Mouse (Mus musculus): ENCODE results near the gene Pknox2.

The Pknox2 gene

GRCm38 (mm10) chr9:37098600-37098999 is 48.6 kb downstream of the Pknox2 start:
- no peak for DNase-seq

DNA sequence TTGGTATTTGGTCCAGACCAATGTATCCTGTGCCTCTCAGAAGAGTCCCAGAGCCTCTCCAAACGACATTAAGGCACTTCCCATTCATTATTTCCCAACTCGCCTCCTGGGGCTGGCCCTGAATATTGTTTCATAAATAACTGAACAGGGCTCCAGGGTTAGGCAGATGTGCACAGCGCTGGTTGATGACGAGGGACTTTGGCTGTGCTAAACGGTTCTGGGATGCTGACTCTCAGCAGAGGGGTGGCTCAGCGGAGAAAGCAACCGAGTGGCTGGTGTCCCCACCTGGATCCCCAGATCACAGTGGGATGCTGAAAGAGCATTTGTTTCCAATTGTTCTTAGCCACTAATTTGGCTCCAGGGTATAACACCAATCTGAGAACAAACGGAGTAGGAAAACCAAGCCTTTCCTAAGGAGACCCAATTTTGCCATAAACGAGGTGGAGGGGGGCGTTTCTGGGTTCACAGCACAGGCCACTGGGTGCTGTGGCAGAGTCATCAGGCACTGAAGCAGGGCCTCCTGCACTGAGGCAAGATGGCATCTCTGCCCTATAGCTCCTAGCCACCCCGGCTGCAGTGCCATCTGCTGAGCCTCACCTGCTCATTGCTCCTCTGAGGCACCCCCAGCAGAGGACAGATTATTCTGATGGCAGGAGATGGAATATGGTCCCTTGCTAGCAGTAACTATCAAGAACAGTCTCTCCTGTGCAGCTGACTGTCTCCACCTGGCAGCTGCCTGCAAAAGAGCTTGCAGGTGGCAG is 52.8 kb downstream of the Pknox2 start:
- no peak for DNase-seq

DNA sequence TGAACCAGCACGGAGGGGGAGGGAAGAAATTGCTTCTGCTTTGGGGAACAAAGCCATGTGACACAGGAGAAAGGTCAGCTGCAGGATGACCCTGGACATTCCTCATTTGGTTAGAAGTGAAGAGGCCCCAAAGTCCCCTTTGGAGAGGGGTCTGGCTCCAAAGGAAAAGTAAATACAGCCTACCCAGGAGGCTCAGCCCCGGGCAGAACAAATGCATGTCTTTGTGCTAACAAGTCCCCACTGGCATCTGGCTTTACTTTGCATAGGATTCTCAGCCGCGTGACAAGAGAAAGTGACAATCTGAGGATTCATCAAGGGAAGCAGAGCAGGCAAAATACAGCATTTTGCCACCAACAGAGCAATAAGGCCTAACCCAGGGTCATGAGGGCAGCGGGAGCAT is 54.1 kb downstream of the Pknox2 start:
- DNase-seq = no peak

GRCm38 (mm10) chr9:37089894-37090652 is 57.1 kb downstream of the Pknox2 start:
- no peak for DNase-seq

GRCm38 (mm10) chr9:37085370-37085769 is 61.8 kb downstream of the Pknox2 start:
- no peak for DNase-seq

DNA sequence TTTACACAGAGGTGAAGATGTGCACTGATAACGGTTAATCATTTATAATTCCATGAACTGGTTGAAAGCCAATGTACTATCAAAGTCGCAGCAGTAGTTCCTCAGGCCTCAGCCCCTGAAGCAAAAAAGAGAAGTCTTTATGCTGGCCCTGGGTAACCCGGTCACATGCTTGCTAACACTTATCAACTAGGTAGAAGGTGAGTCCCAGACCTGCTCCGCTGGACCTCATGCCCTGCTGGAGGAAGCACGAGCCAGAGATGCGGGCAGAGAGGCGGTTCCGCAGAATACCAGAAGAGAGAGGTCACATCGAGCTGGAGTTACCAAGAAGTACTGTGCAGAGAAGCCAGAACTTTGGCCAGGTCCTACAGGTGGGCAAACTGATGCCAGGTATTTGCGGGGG is 65.0 kb downstream of the Pknox2 start:
- DNase-seq = no peak

DNA sequence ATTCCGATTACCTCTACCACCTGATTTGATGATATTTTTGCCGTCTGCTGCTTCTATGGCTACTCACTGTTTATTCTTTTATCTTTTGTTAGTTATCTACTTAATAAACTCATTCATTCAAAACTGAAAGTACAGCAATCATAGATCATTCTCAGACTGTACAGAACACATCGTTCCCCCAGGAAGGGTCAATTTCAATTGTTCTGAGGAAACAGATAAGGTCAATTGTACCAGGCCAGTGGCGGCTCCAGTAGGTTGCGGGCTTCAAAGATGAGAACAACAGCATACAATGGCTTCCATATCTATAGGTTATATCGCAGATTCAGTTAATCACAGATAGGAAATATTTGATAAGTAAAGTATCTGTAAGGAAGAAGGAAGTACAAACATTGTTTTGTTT is 66.9 kb downstream of the Pknox2 start:
- DNase-seq = no peak

DNA sequence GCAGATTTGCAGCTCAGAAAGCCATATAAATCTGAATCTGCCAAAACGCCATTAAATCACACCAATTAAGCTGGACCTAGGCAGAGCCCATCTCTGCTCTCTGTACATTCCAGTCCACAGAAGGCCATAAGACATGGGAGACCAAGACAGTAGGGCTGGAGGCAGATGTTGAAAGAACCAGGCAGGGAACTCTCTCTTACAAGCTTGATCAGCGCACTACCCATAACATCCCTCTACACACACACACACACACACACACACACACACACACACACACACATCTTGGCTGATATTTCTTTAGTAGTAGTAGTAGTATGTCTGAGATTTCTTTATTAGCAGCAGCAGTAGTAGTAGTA is 70.2 kb downstream of the Pknox2 start:
- DNase-seq = no peak

DNA sequence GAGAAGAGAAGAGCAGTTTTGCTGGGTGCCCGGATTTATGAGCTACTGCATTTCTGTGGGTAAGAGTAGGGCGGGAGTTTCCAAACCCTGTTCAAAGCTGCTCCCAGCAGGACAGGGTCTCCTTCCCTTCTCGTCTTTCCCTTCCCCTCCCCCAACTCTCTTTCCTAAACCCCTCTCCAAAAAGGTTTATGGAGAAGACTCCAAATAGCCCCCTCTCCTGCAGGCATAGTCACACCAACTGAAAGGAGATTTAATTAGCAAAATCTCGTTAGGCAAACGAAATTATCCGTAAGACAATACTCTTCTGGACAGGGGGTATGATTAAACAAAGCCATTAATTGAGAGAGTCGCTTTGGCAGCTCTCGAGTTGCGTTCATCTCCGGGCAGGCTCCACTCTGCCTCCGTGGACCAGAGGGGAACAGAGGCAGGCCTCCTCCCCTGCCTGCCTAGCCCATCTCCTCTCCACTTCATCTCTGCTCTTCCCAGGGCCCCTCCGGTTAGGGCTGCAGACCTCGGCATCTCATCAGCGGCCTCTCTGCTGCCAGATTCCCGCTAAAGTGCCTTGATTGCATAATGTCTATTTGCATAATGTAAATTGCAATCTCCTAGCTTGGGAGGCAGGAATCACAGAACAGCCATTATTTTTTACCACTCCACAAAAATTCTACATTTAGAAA is 70.7 kb downstream of the Pknox2 start:
- peak; percentile 43 for DNase-seq

GRCm38 (mm10) chr9:37075903-37076302 is 71.3 kb downstream of the Pknox2 start:
- DNase-seq = no peak

- DNase-seq = no peak
Measured at GRCm38 (mm10) chr9:37069391-37070312, 77.6 kb downstream of the Pknox2 start.

DNA sequence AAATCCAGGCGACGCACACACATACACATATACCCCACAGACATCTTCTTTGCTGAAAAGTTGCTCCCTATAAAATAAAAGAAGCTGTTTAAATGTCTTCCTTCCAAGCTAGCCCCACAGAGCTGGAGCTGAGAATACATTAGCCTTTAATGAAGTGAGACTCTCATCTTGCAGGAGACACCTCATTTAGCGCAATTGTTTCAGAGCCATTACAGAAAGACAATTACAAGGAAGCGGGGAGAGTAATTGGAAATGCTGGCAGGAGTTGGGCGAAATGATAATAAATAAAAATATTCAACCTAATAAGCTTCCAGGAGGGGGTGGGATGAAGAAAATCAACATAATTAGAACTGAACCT is 79.8 kb downstream of the Pknox2 start:
- no peak for DNase-seq

- DNase-seq = no peak
Measured at GRCm38 (mm10) chr9:37066732-37067472, 80.3 kb downstream of the Pknox2 start.

GRCm38 (mm10) chr9:37061627-37062026 is 85.6 kb downstream of the Pknox2 start:
- DNase-seq = no peak

DNA sequence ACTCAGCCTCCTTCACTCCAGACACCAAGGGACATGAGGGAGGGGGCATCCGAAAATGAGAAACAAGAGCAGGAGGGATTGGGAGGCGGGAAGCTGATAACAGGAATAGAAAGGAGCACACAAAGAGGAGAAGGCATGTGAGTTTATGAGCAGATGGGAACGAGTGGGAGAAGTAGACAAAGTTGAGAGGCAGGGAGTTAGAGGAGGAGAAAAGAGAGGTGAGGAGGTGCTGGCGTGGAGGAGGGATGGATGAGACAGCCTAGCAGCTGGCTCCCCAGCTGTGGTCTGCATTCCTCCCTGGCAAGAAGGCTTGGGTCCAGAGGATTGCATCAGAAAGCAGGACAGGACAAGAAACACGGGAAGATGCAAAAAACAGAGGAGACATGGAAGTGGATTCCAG is 92.5 kb downstream of the Pknox2 start:
- peak; percentile 60 for DNase-seq

DNA sequence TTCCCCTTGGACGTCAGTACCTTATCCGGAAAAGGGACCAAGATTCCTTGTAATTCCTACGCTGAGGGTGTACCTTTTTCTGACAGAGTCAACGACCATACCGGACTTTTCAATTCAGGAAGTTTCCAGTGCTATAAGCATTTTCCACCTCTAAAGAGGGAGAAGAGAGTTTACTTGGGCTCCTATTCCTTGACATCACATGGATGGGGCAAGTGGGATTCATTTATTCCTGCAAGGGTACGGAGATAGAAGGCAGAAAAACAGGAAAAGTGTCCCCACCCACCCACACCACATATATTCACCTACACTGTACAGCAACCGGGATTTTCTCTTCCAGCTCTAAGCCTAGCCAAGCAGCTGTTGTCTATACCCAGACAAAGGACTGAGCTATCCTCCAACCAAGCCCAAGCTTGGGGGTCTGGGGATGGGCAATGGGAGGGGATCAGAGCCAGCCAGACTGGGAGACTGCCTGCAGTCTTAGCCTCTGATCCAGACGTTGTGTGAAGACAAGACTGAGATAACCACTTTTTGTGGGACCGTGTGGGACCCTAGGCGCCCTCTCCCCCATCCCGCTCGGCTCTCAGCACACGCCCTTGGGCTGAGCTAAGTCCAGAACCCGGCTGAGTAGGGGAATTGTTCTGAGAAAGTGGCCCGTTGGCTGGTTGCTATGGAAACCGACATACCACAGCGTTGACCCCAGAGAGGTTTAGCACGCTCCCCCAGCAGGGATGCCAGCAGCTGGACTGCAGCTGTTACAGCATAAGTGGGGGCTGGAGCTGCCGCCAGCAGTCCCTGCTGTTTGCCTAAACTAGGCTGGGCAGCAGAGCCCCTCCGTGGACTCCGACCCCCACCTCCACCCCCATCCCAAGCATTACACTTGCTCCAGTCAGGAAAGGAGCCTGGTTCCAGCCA is 93.3 kb downstream of the Pknox2 start:
- no peak for DNase-seq

GRCm38 (mm10) chr9:37053041-37053440 is 94.2 kb downstream of the Pknox2 start:
- DNase-seq = no peak

GRCm38 (mm10) chr9:37051669-37052068 is 95.5 kb downstream of the Pknox2 start:
- DNase-seq = no peak

- no peak for DNase-seq
Measured at GRCm38 (mm10) chr9:37047490-37047889, 99.7 kb downstream of the Pknox2 start.

DNA sequence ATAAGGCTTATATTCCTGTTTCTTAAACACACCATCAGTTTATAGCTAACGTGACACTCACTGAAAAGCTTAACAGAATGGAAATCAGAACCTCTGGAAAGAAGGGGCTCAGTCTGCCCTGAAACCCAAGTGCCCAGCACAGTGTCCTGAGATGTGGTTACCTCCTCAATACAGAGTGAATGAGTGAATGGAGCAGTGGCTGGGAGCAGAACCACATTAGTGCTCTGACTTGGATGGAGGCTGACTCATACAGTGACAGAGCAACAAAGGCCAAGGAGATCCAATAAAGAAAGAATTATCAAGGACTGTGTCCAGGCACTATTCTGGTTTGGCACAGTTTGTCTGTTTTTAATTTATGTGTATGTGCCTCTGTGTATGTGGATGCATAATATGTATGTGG is 101.3 kb downstream of the Pknox2 start:
- DNase-seq = no peak

DNA sequence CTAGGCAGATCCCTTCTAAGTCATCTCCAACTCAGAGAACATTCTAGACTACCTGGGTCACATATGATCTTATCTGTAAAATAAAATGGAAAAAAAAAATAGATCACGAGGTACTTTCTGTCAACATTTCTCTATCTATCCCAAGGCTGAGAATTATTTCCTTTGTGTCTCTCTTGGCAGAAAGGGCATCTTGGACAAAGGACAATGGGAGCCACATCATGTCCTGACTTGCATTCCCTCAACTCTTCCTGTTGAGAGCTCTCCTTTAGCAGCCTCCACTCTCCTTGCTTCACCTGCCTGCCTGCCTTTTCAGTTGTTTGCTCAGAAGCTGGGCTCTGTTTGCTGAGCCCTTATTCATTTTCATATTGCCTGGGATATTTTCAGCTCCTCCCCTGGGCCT is 103.0 kb downstream of the Pknox2 start:
- no peak for DNase-seq

Data from right cerebral cortex, postnatal 25 days (tissue).